Mouse (Mus musculus) embryonic facial prominence, embryonic 15.5 days (tissue): Measurements from ENCODE around the gene Sh3bp4. TPM values are rescaled to one million over a fixed set of nuclear protein-coding genes. Genes with fewer than 3 reads are reported as not detected.

Experiments used
- ATAC-seq: fragments of 200-750 bp; cut with Nextera tagmentation; 2 replicates; pipeline ENCODE4 v1.8.0; 2017; ENCODE audit warnings: low read depth, moderate TSS enrichment; ENCODE audit not compliant: insufficient number of reproducible peaks, low FRiP score, low TSS enrichment
- H3K27ac ChIP-seq: fragments of 300-500 bp; sonication (generic); replicated peaks from 2 replicates; pipeline ENCODE4 v1.5.1; 2015; ENCODE audit warnings: mild to moderate bottlenecking, inconsistent platforms
- H3K27me3 ChIP-seq: fragments of 300-500 bp; sonication (generic); 2 replicates; pipeline ENCODE4 v1.6.1; 2015; ENCODE audit warnings: inconsistent platforms
- H3K36me3 ChIP-seq: fragments of 300-500 bp; sonication (generic); 2 replicates; pipeline ENCODE4 v1.6.1; 2015; ENCODE audit warnings: mild to moderate bottlenecking, inconsistent platforms
- H3K4me1 ChIP-seq: fragments of 300-500 bp; sonication (generic); 2 replicates; pipeline ENCODE4 v1.6.1; 2015; ENCODE audit warnings: inconsistent platforms
- H3K4me2 ChIP-seq: fragments of 300-500 bp; sonication (generic); replicated peaks from 2 replicates; pipeline ENCODE4 v1.6.1; 2015; ENCODE audit warnings: mild to moderate bottlenecking, inconsistent platforms
- H3K4me3 ChIP-seq: fragments of 300-500 bp; sonication (generic); replicated peaks from 2 replicates; pipeline ENCODE4 v1.5.1; 2015; ENCODE audit warnings: mild to moderate bottlenecking, inconsistent platforms
- H3K9ac ChIP-seq: fragments of 300-500 bp; sonication (generic); 2 replicates; pipeline ENCODE4 v1.6.1; 2015; ENCODE audit warnings: inconsistent platforms
- H3K9me3 ChIP-seq: fragments of 300-500 bp; sonication (generic); replicated peaks from 2 replicates; pipeline ENCODE4 v1.6.1; 2016; ENCODE audit warnings: inconsistent platforms
- WGBS: fragments of 180-500 bp; shearing (Covaris S2); methylation state at CpG from one replicate; pipeline ENCODE4 v1.1.7; 2015; 5-methylcytosine and 5-hydroxymethylcytosine counted together
- polyA plus RNA-seq: library from polyadenylated mRNA; unstranded; fragments of >200 nt; fragmentation: Nextera tagmentation; extraction: Ambion mirVana; gene quantifications from 2 replicates; pipeline ENCODE4 v1.2.1, GENCODE M21; 2015

The Sh3bp4 gene
- polyA plus RNA-seq, 1 experiment from 2014 or later, result 26.6 TPM

- Histone ChIP-seq H3K4me1 (peaks cover 36% of the 10 kb centered on the region), H3K9me3 (no peaks in the 10 kb centered on the region), H3K27me3 (no peaks in the 10 kb centered on the region), H3K4me2 (no peak overlapping the region), H3K9ac (no peak overlapping the region), H3K36me3 (peaks cover 3% of the 10 kb centered on the region; the same call in 1 of the 2 replicates), H3K27ac (no peak overlapping the region), H3K4me3 (no peak overlapping the region)
- 81% methylated on average over 4 of the region's 4 CpGs for WGBS
- no peak for ATAC-seq
These were observed 11.2 kb downstream of the Sh3bp4 start for GRCm38 (mm10) chr1:89081371-89081770.

GRCm38 (mm10) chr1:89082171-89082882 is 12.1 kb downstream of the Sh3bp4 start:
- peaks cover 3% of the 10 kb centered on the region; the same call in 1 of the 2 replicates for H3K36me3 ChIP-seq
- no peaks in the 10 kb centered on the region for H3K9me3 ChIP-seq
- no peak overlapping the region for H3K4me2 ChIP-seq
- H3K9ac ChIP-seq, result no peak overlapping the region
- no peak for ATAC-seq
- H3K27ac ChIP-seq, result no peak overlapping the region
- H3K4me1 ChIP-seq, result peaks cover 46% of the 10 kb centered on the region
- no peak overlapping the region for H3K4me3 ChIP-seq
- H3K27me3 ChIP-seq, result no peaks in the 10 kb centered on the region
- 66% methylated on average over 14 of the region's 14 CpGs for WGBS

GRCm38 (mm10) chr1:89086575-89087153 is 16.4 kb downstream of the Sh3bp4 start:
- Histone ChIP-seq H3K27me3 (no peaks in the 10 kb centered on the region), H3K4me3 (no peak overlapping the region), H3K9me3 (no peaks in the 10 kb centered on the region), H3K4me1 (peaks cover 59% of the 10 kb centered on the region), H3K4me2 (no peak overlapping the region), H3K27ac (no peak overlapping the region), H3K36me3 (peaks cover 3% of the 10 kb centered on the region; the same call in 1 of the 2 replicates), H3K9ac (no peak overlapping the region)
- peak; percentile 43 for ATAC-seq
- 47% methylated on average over 9 of the region's 9 CpGs for WGBS

- Histone ChIP-seq H3K36me3 (peaks cover 3% of the 10 kb centered on the region; the same call in 1 of the 2 replicates), H3K27ac (no peak overlapping the region), H3K4me2 (no peak overlapping the region), H3K9ac (no peak overlapping the region), H3K9me3 (no peaks in the 10 kb centered on the region), H3K4me3 (no peak overlapping the region), H3K4me1 (peaks cover 69% of the 10 kb centered on the region), H3K27me3 (no peaks in the 10 kb centered on the region)
- 33% methylated on average over 10 of the region's 10 CpGs for WGBS
- ATAC-seq, result no peak
These were observed 17.9 kb downstream of the Sh3bp4 start for GRCm38 (mm10) chr1:89088144-89088543.

DNA sequence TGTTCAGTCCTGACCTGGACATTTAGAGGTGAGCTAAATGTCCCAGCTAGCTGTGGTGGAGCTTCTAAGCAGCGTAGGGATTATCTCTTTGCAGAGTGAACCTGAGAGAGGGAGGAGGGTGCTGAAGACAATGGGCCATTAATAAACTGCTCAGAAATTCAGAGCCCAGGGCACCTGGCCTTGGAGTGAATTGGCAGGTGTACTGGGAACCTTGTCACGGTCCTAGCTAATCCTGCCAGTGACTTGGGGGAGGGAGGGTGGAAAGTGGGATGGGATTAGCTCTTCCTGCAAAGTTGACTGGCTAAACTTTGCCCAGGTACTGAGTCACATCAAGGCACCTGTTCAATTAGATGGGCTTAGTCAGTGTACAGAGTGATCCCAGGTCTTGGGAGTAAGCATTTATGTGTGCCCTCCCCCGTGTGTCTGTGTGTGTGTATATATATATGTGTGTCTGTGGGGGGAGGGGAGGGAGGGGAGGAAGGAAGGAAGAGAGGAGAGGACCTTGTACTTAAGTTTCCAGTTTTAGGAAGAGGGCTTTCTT is 18.6 kb downstream of the Sh3bp4 start:
- no peak for ATAC-seq
- Histone ChIP-seq H3K9ac (no peak overlapping the region), H3K9me3 (no peaks in the 10 kb centered on the region), H3K36me3 (peaks cover 3% of the 10 kb centered on the region; the same call in 1 of the 2 replicates), H3K4me3 (no peak overlapping the region), H3K4me2 (no peak overlapping the region), H3K27me3 (no peaks in the 10 kb centered on the region), H3K27ac (no peak overlapping the region), H3K4me1 (peaks cover 76% of the 10 kb centered on the region)
- WGBS, result 47% methylated on average over 3 of the region's 3 CpGs

DNA sequence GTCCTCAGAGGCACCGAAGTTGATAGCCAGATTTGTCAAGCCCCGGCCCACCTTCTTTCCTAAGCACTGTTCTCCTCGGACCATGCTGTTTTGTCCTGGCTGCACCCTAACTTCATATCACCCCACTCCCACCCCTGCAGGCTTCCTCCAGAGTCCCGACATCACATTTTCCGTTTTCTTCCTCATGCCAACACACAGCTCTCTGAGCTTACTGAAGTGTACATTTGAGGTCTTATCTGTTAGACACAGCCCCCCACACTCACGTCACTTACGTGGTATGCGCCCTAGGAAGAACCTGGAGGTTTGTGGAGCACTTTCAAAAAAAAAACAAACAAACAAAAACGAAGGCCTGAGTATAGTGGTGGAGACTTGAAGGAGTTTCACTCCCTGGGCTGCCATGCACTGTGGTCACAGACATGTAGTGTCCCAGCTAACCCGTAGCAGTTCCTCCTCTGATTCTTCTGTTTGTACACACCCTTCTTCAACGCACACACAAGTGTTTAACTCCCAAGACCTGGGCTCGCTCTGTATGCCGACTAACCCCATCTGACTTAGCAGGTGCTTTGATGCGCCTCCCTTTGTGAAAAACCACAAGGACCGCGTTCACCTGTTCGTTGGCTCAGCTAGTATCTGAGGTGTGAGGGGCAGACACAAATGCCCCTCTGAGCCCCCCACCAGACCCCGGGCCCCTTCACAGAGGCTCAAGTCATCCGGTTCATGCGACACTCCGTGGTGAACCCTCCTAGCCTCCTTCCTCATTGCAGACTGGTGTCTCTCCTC is 19.8 kb downstream of the Sh3bp4 start:
- H3K9ac ChIP-seq, result no peak overlapping the region
- H3K9me3 ChIP-seq, result no peaks in the 10 kb centered on the region
- H3K4me3 ChIP-seq, result no peak overlapping the region
- H3K4me1 ChIP-seq, result peaks cover 86% of the 10 kb centered on the region
- 65% methylated on average over 21 of the region's 21 CpGs for whole genome bisulfite sequencing
- no peak overlapping the region for H3K4me2 ChIP-seq
- H3K27ac ChIP-seq, result no peak overlapping the region
- no peak for ATAC-seq
- no peaks in the 10 kb centered on the region for H3K36me3 ChIP-seq
- H3K27me3 ChIP-seq, result no peaks in the 10 kb centered on the region

GRCm38 (mm10) chr1:89090676-89091075 is 20.5 kb downstream of the Sh3bp4 start:
- Histone ChIP-seq H3K27ac (0 out of 2 replicates have a peak overlapping the region, but pooled peaks have one; percentile 19), H3K9ac (no peak overlapping the region), H3K27me3 (no peaks in the 10 kb centered on the region), H3K36me3 (no peaks in the 10 kb centered on the region), H3K4me3 (no peak overlapping the region), H3K9me3 (no peaks in the 10 kb centered on the region), H3K4me2 (no peak overlapping the region), H3K4me1 (peaks cover 89% of the 10 kb centered on the region)
- 66% methylated on average over 8 of the region's 8 CpGs for WGBS
- no peak for ATAC-seq

DNA sequence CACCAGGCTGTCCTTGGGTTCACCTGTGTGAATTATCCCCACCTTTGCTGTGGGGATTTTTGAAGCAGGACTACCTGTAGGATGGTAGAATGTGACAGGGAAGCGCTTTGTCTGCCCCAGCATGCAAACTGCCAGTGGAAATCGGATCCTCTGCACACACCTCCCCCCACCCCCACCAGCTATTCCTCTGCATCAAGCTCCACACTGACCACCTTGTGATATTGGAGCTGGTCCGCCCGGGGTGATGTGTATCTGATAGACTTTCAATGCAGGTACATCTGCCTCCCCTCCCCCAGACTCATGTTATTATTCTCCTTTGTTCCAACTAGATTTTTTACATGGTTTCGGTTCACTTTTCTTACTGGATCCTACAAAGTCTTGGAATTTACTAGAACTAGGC is 21.8 kb downstream of the Sh3bp4 start:
- ATAC-seq, result no peak
- Histone ChIP-seq H3K9me3 (no peaks in the 10 kb centered on the region), H3K4me1 (peaks cover 85% of the 10 kb centered on the region), H3K36me3 (no peaks in the 10 kb centered on the region), H3K27me3 (no peaks in the 10 kb centered on the region), H3K27ac (peak overlapping the region; percentile 81), H3K9ac (no peak overlapping the region), H3K4me3 (no peak overlapping the region), H3K4me2 (peak overlapping the region; percentile 40)
- WGBS, result 26% methylated on average over 5 of the region's 5 CpGs

DNA sequence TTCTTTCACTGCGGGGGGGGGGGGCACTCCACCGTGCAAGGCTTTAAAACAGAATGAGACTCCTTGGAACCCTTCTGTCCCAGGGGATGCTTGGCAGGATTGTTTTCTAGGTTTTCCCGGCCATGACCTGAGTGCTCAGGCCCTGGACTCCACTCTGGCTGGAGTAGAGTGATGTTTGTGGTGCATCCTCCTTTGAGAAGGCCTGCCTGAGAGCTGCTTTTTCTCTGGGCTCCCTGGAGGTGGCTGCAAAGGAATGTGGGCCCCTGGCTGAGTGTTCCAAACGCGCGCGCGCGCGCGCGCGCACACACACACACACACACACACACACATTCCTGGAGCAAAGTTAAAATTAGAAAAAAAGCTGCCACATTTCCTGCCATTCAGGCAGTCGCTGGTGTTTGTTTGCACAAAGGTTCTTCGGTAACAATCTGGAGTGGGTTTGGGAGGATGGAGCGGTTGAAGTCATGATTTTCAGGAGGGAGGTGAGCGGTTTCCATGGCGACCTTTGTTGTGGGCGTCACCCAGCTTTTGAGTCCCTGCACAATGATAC is 22.3 kb downstream of the Sh3bp4 start:
- H3K36me3 ChIP-seq, result no peaks in the 10 kb centered on the region
- WGBS, result 5% methylated on average over 19 of the region's 19 CpGs
- H3K9me3 ChIP-seq, result no peaks in the 10 kb centered on the region
- H3K27ac ChIP-seq, result peak overlapping the region; percentile 81
- no peaks in the 10 kb centered on the region for H3K27me3 ChIP-seq
- 0 out of 2 replicates have a peak overlapping the region, but pooled peaks have one; percentile 1 for H3K4me3 ChIP-seq
- H3K4me1 ChIP-seq, result peaks cover 80% of the 10 kb centered on the region
- H3K4me2 ChIP-seq, result peak overlapping the region; percentile 40
- no peak overlapping the region for H3K9ac ChIP-seq
- ATAC-seq, result peak; percentile 49; the same call in 1 of the 2 replicates

GRCm38 (mm10) chr1:89093696-89094095 is 23.5 kb downstream of the Sh3bp4 start:
- H3K27ac ChIP-seq, result no peak overlapping the region
- H3K27me3 ChIP-seq, result no peaks in the 10 kb centered on the region
- WGBS, result 59% methylated on average over 5 of the region's 5 CpGs
- H3K9me3 ChIP-seq, result no peaks in the 10 kb centered on the region
- H3K4me3 ChIP-seq, result no peak overlapping the region
- H3K4me2 ChIP-seq, result no peak overlapping the region
- H3K9ac ChIP-seq, result no peak overlapping the region
- no peaks in the 10 kb centered on the region for H3K36me3 ChIP-seq
- H3K4me1 ChIP-seq, result peaks cover 68% of the 10 kb centered on the region
- no peak for ATAC-seq

GRCm38 (mm10) chr1:89094416-89094815 is 24.2 kb downstream of the Sh3bp4 start:
- H3K27ac ChIP-seq, result no peak overlapping the region
- peaks cover 61% of the 10 kb centered on the region for H3K4me1 ChIP-seq
- no peak for ATAC-seq
- no peaks in the 10 kb centered on the region for H3K27me3 ChIP-seq
- H3K36me3 ChIP-seq, result no peaks in the 10 kb centered on the region
- H3K9me3 ChIP-seq, result no peaks in the 10 kb centered on the region
- no peak overlapping the region for H3K4me2 ChIP-seq
- no peak overlapping the region for H3K9ac ChIP-seq
- 53% methylated on average over 4 of the region's 4 CpGs for WGBS
- no peak overlapping the region for H3K4me3 ChIP-seq
